Mouse (Mus musculus) heart, adult 2 months (tissue): ENCODE measurements at regions not wholly inside any gene's neighbourhood (a gene's known extent, or its start where the extent isn't known, plus 50 kb on each side); places are given as distances from the start of the nearest gene placed in this dataset.

ENCODE experiments used
- CTCF ChIP-seq: fragments of 200-600 bp; IDR thresholded peaks from 2 replicates; pipeline ENCODE4 v1.8.1; 2022; ENCODE audit warnings: antibody characterized with exemption, mild to moderate bottlenecking, moderate library complexity
- EP300 ChIP-seq: fragments of 200-500 bp; IDR thresholded peaks from 2 replicates; pipeline ENCODE4 v1.6.1; 2011; ENCODE audit warnings: low read depth, low read length, control low read depth; ENCODE audit not compliant: insufficient read depth
- POLR2A ChIP-seq: fragments of 200-500 bp; IDR thresholded peaks from 2 replicates; pipeline ENCODE4 v1.6.1; 2011; ENCODE audit warnings: mild to moderate bottlenecking, low read depth, low read length, control low read depth; ENCODE audit not compliant: insufficient read depth

DNA sequence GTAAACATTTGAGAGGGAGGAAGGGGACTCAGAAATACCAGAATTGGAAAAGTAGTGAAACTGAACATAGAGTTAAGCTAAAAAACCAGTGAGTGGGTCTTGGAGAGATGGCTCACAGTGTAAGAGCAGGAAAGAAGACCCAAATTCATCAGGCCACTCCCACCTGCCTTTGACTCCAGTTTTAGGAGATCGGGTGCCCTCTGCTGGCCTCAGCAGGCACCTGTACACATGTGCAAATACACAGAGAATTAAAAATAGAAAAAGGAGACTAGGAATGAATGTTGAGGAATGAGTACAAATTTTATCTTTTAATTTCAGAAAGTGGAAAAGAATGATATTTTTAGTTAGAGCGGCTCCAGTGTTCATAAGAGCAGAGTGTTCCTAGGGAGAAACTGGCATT is 414.7 kb downstream of the Rnf144b start:
- TF ChIP-seq CTCF: no peak
- no peak for TF ChIP-seq POLR2A
- no peak for TF ChIP-seq EP300
